Mouse (Mus musculus): ENCODE measurements at regions not wholly inside any gene's neighbourhood (a gene's known extent, or its start where the extent isn't known, plus 50 kb on each side); places are given as distances from the start of the nearest gene placed in this dataset.

- Histone ChIP-seq H3K9me3 (replicated peaks; ENCODE audit: control insufficient read depth, low read length) (no peaks in the 10 kb centered on the region), H3K4me3 (ENCODE audit: low read depth, low read length) (no peak overlapping the region), H3K36me3 (ENCODE audit: control insufficient read depth, insufficient read depth) (no peaks in the 10 kb centered on the region), H3K4me2 (ENCODE audit: low read depth, low read length) (no peak overlapping the region), H3K27ac (ENCODE audit: low read length) (no peak overlapping the region), H3K4me1 (ENCODE audit: control insufficient read depth, low read depth, low read length) (no peaks in the 10 kb centered on the region), H3K9ac (ENCODE audit: low read depth, low read length) (no peak overlapping the region), H3K27me3 (ENCODE audit: control insufficient read depth, insufficient read depth, low read depth, low read length) (no peaks in the 10 kb centered on the region)
- no peak for ATAC-seq (ENCODE audit: low read depth)
- 61% methylated on average over 2 of the region's 2 CpGs for WGBS (ENCODE audit: insufficient replicate concordance)
These were observed 147.8 kb upstream of the Cdh5 start for GRCm38 (mm10) chr8:103953586-103953985.

GRCm38 (mm10) chr8:103955568-103956260 lies 145.7 kb upstream of the Cdh5 start:
- H3K27me3 ChIP-seq (ENCODE audit: control insufficient read depth, insufficient read depth, low read depth, low read length): no peaks in the 10 kb centered on the region
- no peaks in the 10 kb centered on the region for H3K9me3 ChIP-seq (replicated peaks; ENCODE audit: control insufficient read depth, low read length)
- no peak overlapping the region for H3K9ac ChIP-seq (ENCODE audit: low read depth, low read length)
- no peaks in the 10 kb centered on the region for H3K36me3 ChIP-seq (ENCODE audit: control insufficient read depth, insufficient read depth)
- ATAC-seq (ENCODE audit: low read depth): no peak
- no peak overlapping the region for H3K4me2 ChIP-seq (ENCODE audit: low read depth, low read length)
- no peak overlapping the region for H3K4me3 ChIP-seq (ENCODE audit: low read depth, low read length)
- H3K4me1 ChIP-seq (ENCODE audit: control insufficient read depth, low read depth, low read length): no peaks in the 10 kb centered on the region
- WGBS (ENCODE audit: insufficient replicate concordance): 57% methylated on average over 4 of the region's 4 CpGs
- no peak overlapping the region for H3K27ac ChIP-seq (ENCODE audit: low read length)

- Histone ChIP-seq H3K4me2 (ENCODE audit: low read depth, low read length) (no peak overlapping the region), H3K27me3 (ENCODE audit: control insufficient read depth, insufficient read depth, low read depth, low read length) (no peaks in the 10 kb centered on the region), H3K27ac (ENCODE audit: low read length) (no peak overlapping the region), H3K4me3 (ENCODE audit: low read depth, low read length) (no peak overlapping the region), H3K36me3 (ENCODE audit: control insufficient read depth, insufficient read depth) (no peaks in the 10 kb centered on the region), H3K9me3 (replicated peaks; ENCODE audit: control insufficient read depth, low read length) (no peaks in the 10 kb centered on the region), H3K9ac (ENCODE audit: low read depth, low read length) (no peak overlapping the region), H3K4me1 (ENCODE audit: control insufficient read depth, low read depth, low read length) (no peaks in the 10 kb centered on the region)
- 43% methylated on average over 7 of the region's 7 CpGs for WGBS (ENCODE audit: insufficient replicate concordance)
- no peak for ATAC-seq (ENCODE audit: low read depth)
These were observed 137.0 kb upstream of the Cdh5 start for GRCm38 (mm10) chr8:103964293-103964918.

- Histone ChIP-seq H3K4me2 (ENCODE audit: low read depth, low read length) (no peak overlapping the region), H3K9ac (ENCODE audit: low read depth, low read length) (no peak overlapping the region), H3K27me3 (ENCODE audit: control insufficient read depth, insufficient read depth, low read depth, low read length) (no peaks in the 10 kb centered on the region), H3K27ac (ENCODE audit: low read length) (no peak overlapping the region), H3K4me1 (ENCODE audit: control insufficient read depth, low read depth, low read length) (no peaks in the 10 kb centered on the region), H3K9me3 (replicated peaks; ENCODE audit: control insufficient read depth, low read length) (no peaks in the 10 kb centered on the region), H3K4me3 (ENCODE audit: low read depth, low read length) (no peak overlapping the region), H3K36me3 (ENCODE audit: control insufficient read depth, insufficient read depth) (no peaks in the 10 kb centered on the region)
- no peak for ATAC-seq (ENCODE audit: low read depth)
- WGBS (ENCODE audit: insufficient replicate concordance): 52% methylated on average over 5 of the region's 5 CpGs
These were observed 131.5 kb upstream of the Cdh5 start for GRCm38 (mm10) chr8:103969929-103970328.

- Histone ChIP-seq H3K36me3 (ENCODE audit: control insufficient read depth, insufficient read depth) (no peaks in the 10 kb centered on the region), H3K4me3 (ENCODE audit: low read depth, low read length) (no peak overlapping the region), H3K4me2 (ENCODE audit: low read depth, low read length) (no peak overlapping the region), H3K9ac (ENCODE audit: low read depth, low read length) (no peak overlapping the region), H3K9me3 (replicated peaks; ENCODE audit: control insufficient read depth, low read length) (no peaks in the 10 kb centered on the region), H3K4me1 (ENCODE audit: control insufficient read depth, low read depth, low read length) (no peaks in the 10 kb centered on the region), H3K27me3 (ENCODE audit: control insufficient read depth, insufficient read depth, low read depth, low read length) (no peaks in the 10 kb centered on the region), H3K27ac (ENCODE audit: low read length) (no peak overlapping the region)
- 49% methylated on average over 3 of the region's 3 CpGs for WGBS (ENCODE audit: insufficient replicate concordance)
- no peak for ATAC-seq (ENCODE audit: low read depth)
These were observed 130.9 kb upstream of the Cdh5 start for GRCm38 (mm10) chr8:103970511-103970910.

GRCm38 (mm10) chr8:103970966-103971365 lies 130.5 kb upstream of the Cdh5 start:
- Histone ChIP-seq H3K9ac (ENCODE audit: low read depth, low read length) (no peak overlapping the region), H3K27ac (ENCODE audit: low read length) (no peak overlapping the region), H3K9me3 (replicated peaks; ENCODE audit: control insufficient read depth, low read length) (no peaks in the 10 kb centered on the region), H3K4me3 (ENCODE audit: low read depth, low read length) (no peak overlapping the region), H3K4me1 (ENCODE audit: control insufficient read depth, low read depth, low read length) (no peaks in the 10 kb centered on the region), H3K36me3 (ENCODE audit: control insufficient read depth, insufficient read depth) (no peaks in the 10 kb centered on the region), H3K4me2 (ENCODE audit: low read depth, low read length) (no peak overlapping the region), H3K27me3 (ENCODE audit: control insufficient read depth, insufficient read depth, low read depth, low read length) (no peaks in the 10 kb centered on the region)
- ATAC-seq (ENCODE audit: low read depth): no peak
- 75% methylated on average over 4 of the region's 4 CpGs for WGBS (ENCODE audit: insufficient replicate concordance)

- Histone ChIP-seq H3K9me3 (replicated peaks; ENCODE audit: control insufficient read depth, low read length) (no peaks in the 10 kb centered on the region), H3K4me1 (ENCODE audit: control insufficient read depth, low read depth, low read length) (no peaks in the 10 kb centered on the region), H3K9ac (ENCODE audit: low read depth, low read length) (no peak overlapping the region), H3K4me3 (ENCODE audit: low read depth, low read length) (no peak overlapping the region), H3K4me2 (ENCODE audit: low read depth, low read length) (no peak overlapping the region), H3K36me3 (ENCODE audit: control insufficient read depth, insufficient read depth) (no peaks in the 10 kb centered on the region), H3K27me3 (ENCODE audit: control insufficient read depth, insufficient read depth, low read depth, low read length) (no peaks in the 10 kb centered on the region), H3K27ac (ENCODE audit: low read length) (no peak overlapping the region)
- WGBS (ENCODE audit: insufficient replicate concordance): 52% methylated on average over 6 of the region's 6 CpGs
- ATAC-seq (ENCODE audit: low read depth): no peak
These were observed 124.9 kb upstream of the Cdh5 start for GRCm38 (mm10) chr8:103976488-103976887.

- H3K27me3 ChIP-seq (ENCODE audit: control insufficient read depth, insufficient read depth, low read depth, low read length): no peaks in the 10 kb centered on the region
- WGBS (ENCODE audit: insufficient replicate concordance): 41% methylated on average over 5 of the region's 5 CpGs
- no peak overlapping the region for H3K9ac ChIP-seq (ENCODE audit: low read depth, low read length)
- H3K36me3 ChIP-seq (ENCODE audit: control insufficient read depth, insufficient read depth): no peaks in the 10 kb centered on the region
- H3K9me3 ChIP-seq (replicated peaks; ENCODE audit: control insufficient read depth, low read length): no peaks in the 10 kb centered on the region
- no peak for ATAC-seq (ENCODE audit: low read depth)
- no peak overlapping the region for H3K4me2 ChIP-seq (ENCODE audit: low read depth, low read length)
- no peaks in the 10 kb centered on the region for H3K4me1 ChIP-seq (ENCODE audit: control insufficient read depth, low read depth, low read length)
- H3K4me3 ChIP-seq (ENCODE audit: low read depth, low read length): no peak overlapping the region
- no peak overlapping the region for H3K27ac ChIP-seq (ENCODE audit: low read length)
These were observed 122.5 kb upstream of the Cdh5 start for GRCm38 (mm10) chr8:103978948-103979347.

GRCm38 (mm10) chr8:103983860-103984594 lies 117.4 kb upstream of the Cdh5 start:
- Histone ChIP-seq H3K9me3 (replicated peaks; ENCODE audit: control insufficient read depth, low read length) (no peaks in the 10 kb centered on the region), H3K36me3 (ENCODE audit: control insufficient read depth, insufficient read depth) (no peaks in the 10 kb centered on the region), H3K4me2 (ENCODE audit: low read depth, low read length) (no peak overlapping the region), H3K4me1 (ENCODE audit: control insufficient read depth, low read depth, low read length) (no peaks in the 10 kb centered on the region), H3K27me3 (ENCODE audit: control insufficient read depth, insufficient read depth, low read depth, low read length) (no peaks in the 10 kb centered on the region), H3K27ac (ENCODE audit: low read length) (no peak overlapping the region), H3K9ac (ENCODE audit: low read depth, low read length) (no peak overlapping the region), H3K4me3 (ENCODE audit: low read depth, low read length) (no peak overlapping the region)
- 58% methylated on average over 11 of the region's 11 CpGs for WGBS (ENCODE audit: insufficient replicate concordance)
- ATAC-seq (ENCODE audit: low read depth): no peak
